Mouse (Mus musculus): ENCODE measurements at regions not wholly inside any gene's neighbourhood (a gene's known extent, or its start where the extent isn't known, plus 50 kb on each side); places are given as distances from the start of the nearest gene placed in this dataset.

DNA sequence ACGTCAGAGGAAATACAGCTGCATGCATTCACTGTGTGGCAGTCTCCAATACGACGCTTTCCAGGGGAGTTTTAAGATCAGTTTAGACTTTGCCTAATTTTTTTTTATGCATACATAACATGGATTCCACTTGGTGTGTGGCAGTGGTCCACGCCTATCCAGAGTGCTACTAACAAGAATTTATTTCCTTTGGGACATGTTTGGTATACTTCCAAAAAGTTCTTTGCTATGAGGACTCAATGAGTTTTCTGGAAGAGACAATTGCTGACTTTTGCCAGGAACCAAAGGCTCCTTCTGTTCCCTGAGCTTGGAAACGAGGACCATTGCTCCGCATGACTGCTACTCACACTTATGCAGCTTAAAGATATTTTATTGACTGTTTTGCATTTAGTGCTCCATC, 59.2 kb downstream of the Marcks start:
- no peaks in the 10 kb centered on the region for H3K4me1 ChIP-seq (ENCODE audit: control insufficient read depth, insufficient read depth, low read length)
- TF ChIP-seq POLR2A (IDR thresholded peaks at IDR 0.05; ENCODE audit: extremely low read depth, insufficient read depth, low read length): no peak
- no peak overlapping the region for H3K27ac ChIP-seq (ENCODE audit: insufficient read depth, low read length)
- H3K4me3 ChIP-seq (ENCODE audit: insufficient read depth, low read length): no peak overlapping the region

DNA sequence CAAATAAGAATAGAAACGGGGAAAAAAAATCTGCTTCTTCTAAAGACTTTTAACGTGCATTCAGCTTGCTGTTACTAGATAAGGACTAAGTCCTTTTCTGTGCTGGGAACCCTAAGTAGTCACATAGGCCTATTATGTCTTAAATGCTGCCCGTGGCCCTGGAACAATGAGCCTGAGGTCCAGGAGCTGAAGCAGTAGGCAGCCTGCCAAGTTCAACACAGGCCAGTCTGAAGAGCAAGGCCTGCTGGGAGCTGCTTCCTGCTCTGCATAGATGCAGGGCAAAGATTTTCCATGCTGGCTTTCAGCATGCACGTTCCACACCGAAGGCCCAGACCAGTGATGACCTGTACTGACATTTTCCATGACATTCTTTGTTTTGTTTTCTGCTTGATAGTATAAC, 60.3 kb downstream of the Marcks start:
- no peak overlapping the region for H3K4me3 ChIP-seq (ENCODE audit: insufficient read depth, low read length)
- no peaks in the 10 kb centered on the region for H3K4me1 ChIP-seq (ENCODE audit: control insufficient read depth, insufficient read depth, low read length)
- TF ChIP-seq CTCF (IDR thresholded peaks at IDR 0.05; ENCODE audit: extremely low read depth, insufficient read depth, low read length): no peak
- no peak for TF ChIP-seq POLR2A (IDR thresholded peaks at IDR 0.05; ENCODE audit: extremely low read depth, insufficient read depth, low read length)
- H3K27ac ChIP-seq (ENCODE audit: insufficient read depth, low read length): no peak overlapping the region

DNA sequence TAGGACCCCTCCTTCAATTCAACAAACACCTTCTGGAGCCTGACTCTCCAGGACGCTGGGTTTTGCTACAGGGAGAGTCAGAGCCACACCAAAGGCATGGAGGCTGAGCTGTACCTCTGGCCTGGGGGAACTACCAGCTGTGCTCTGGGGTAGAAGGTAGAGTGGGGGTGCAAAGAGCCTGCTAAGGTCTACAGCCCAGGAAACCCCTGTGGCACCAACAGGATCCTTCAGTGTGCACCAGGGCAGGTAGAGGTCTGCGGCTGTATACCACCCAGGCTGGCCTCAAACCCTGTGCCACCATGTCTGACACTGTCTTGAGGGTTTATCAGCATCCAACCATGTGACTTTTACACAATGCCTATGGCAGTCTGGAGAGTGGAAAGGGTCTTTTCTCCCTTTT, 61.0 kb downstream of the Marcks start:
- no peaks in the 10 kb centered on the region for H3K4me1 ChIP-seq (ENCODE audit: control insufficient read depth, insufficient read depth, low read length)
- H3K27ac ChIP-seq (ENCODE audit: insufficient read depth, low read length): no peak overlapping the region
- TF ChIP-seq POLR2A (IDR thresholded peaks at IDR 0.05; ENCODE audit: extremely low read depth, insufficient read depth, low read length): no peak
- no peak for TF ChIP-seq CTCF (IDR thresholded peaks at IDR 0.05; ENCODE audit: extremely low read depth, insufficient read depth, low read length)
- no peak overlapping the region for H3K4me3 ChIP-seq (ENCODE audit: insufficient read depth, low read length)

DNA sequence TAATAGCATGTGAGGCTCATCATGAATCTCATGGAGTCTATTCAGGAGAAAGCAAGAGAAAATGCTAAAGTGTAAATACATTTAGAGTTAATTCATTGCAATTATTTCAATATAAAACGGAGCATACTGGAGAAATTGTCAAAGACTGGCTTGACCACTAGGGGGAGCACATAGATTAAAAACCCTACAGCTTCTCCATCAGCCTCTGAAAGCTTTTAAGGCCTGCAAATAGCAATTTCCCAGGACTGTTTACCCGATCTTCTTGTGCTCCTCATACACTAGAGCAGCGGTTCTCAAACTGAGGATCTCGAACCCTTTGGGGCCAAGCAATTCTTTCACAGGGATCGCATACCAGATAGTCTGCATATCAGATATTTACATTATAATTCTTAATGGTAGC, 65.9 kb downstream of the Marcks start:
- no peaks in the 10 kb centered on the region for H3K4me1 ChIP-seq (ENCODE audit: control insufficient read depth, insufficient read depth, low read length)
- TF ChIP-seq POLR2A (IDR thresholded peaks at IDR 0.05; ENCODE audit: extremely low read depth, insufficient read depth, low read length): no peak
- peak; percentile 47; the same call in 1 of the 2 replicates for TF ChIP-seq CTCF (IDR thresholded peaks at IDR 0.05; ENCODE audit: extremely low read depth, insufficient read depth, low read length)
- no peak overlapping the region for H3K27ac ChIP-seq (ENCODE audit: insufficient read depth, low read length)
- H3K4me3 ChIP-seq (ENCODE audit: insufficient read depth, low read length): no peak overlapping the region

DNA sequence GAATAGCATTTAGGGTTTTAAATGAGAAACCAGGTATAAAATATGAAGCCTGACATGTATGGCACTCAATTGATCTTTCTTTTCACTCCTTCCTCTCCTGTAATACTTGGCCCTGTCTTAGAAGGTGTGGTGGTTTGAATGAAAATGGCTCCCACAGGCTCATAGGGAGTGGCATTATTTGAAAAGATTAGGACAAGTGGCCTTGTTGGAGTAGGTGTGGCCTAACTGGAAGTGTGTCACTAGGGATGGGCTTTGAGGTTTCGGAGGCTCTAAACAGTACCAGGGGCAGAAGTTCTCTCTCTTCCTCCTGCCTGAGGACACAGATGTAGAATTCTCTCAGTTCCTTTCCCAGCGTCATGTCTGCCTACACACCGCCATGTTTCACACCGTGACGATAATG, 66.7 kb downstream of the Marcks start:
- Histone ChIP-seq H3K27ac (ENCODE audit: insufficient read depth, low read length) (no peak overlapping the region), H3K4me1 (ENCODE audit: control insufficient read depth, insufficient read depth, low read length) (no peaks in the 10 kb centered on the region), H3K4me3 (ENCODE audit: insufficient read depth, low read length) (no peak overlapping the region)
- TF ChIP-seq POLR2A (IDR thresholded peaks at IDR 0.05; ENCODE audit: extremely low read depth, insufficient read depth, low read length): no peak
- TF ChIP-seq CTCF (IDR thresholded peaks at IDR 0.05; ENCODE audit: extremely low read depth, insufficient read depth, low read length): no peak

DNA sequence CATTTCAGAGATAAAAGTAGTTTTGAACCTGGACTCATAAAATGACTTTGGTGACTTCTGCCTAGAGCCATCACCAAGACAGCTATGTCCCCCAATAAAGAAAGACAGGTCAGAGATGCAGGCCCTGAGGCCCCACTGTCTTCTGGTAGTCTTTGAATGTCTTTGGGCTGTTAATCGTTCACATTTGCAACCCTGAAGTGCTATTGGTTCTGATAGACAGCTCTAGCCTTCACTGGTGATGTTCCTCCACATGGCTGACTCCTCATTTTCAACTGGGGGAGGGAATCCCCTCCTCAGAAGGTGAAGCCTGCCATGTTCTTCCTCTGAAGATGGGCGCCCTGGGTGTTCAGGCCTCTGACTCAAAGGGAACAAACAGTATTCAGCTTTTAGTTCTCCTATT, 67.3 kb downstream of the Marcks start:
- no peaks in the 10 kb centered on the region for H3K4me1 ChIP-seq (ENCODE audit: control insufficient read depth, insufficient read depth, low read length)
- TF ChIP-seq CTCF (IDR thresholded peaks at IDR 0.05; ENCODE audit: extremely low read depth, insufficient read depth, low read length) (no peak), POLR2A (IDR thresholded peaks at IDR 0.05; ENCODE audit: extremely low read depth, insufficient read depth, low read length) (no peak)
- no peak overlapping the region for H3K27ac ChIP-seq (ENCODE audit: insufficient read depth, low read length)
- H3K4me3 ChIP-seq (ENCODE audit: insufficient read depth, low read length): no peak overlapping the region
